Mouse (Mus musculus) urinary bladder, adult 18-20 months (tissue): ENCODE measurements at regions not wholly inside any gene's neighbourhood (a gene's known extent, or its start where the extent isn't known, plus 50 kb on each side); places are given as distances from the start of the nearest gene placed in this dataset.

Experiments
- DNase-seq, 2 experiments: peaks; one replicate each; pipeline ENCODE4 v3.0.0; 2022; ENCODE audit warnings: low spot score in 2 of 2, mixed read lengths in 2 of 2

DNA sequence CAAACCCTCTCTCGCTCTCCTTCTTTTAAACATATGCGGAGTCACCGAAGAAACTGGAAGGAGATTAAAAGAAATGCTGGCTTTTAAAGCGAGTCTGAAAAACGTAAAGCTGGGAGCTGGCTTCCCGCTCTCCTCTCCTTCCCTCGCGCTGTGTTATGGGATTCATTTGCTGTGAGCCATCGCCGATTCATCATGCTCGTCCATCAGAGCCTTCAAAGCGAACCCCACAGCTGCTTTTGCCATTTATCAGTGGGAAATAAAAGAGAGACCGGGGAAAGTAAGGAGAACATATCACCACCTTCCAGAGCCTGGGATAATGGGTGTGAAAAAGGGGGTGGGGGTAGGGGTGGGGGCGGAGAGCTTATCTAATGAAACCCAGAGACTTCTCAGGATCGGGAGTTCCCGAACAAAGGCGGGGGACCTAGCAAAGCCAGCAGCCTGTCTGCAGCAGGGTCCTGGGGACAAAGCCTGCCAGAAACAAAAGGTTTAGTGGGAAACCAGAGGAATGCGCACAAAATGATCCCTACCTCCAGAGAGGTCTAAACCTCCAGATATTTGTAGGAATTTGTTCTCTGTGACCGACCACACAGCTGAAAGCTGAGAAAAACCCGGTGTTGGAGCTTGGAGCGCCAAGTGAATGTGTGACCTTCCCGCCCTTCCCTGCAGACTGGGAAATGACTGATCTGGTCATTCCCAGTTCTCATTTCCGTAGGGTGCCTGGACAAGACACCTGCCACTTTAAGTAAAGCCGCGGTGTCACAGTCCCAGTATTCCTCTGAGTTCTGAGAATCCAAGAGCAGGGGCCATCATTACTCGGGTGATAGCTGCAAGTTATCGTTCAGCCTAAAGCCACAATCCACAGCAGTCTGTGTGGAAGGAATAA, 73.9 kb upstream of the Lrig1 start:
- no peak for DNase-seq

DNA sequence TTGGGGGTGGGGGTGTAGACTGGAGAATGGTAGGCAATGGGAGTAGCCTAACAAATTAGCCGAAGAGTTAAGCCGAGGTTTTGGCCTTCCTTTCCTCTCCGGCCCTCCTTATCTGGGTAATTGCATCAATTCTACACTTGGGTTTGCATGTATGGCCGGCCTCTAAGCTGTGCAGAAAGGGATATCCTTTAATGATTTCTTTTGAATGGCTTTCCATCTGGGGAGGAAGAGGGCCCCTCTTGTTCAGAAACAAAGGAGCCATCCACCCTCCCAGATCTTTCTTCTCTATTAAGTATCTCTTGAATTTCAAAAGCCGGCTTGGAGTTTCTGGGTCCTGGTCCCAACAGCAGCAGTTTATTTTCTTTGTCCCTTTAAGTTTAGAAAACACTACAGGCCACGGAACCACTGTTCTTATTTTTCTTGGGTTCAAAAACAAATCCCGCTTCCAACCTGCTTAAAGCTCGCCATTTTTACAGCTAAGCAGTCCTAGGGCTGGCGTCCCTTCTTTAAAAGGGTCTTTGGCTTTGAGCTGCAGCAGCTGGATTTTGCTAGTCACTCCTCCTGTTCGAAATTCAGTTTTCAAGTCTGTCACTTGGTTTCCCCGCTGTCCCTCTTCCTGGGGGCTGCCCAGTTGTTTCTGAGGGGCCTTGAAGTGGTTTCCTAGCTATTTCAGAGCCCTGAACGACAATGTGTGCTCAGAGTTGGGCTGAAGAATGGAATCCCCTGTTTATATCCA, 73.1 kb upstream of the Lrig1 start:
- DNase-seq = no peak

- no peak for DNase-seq
Measured at GRCm38 (mm10) chr6:94772391-94772790, 72.4 kb upstream of the Lrig1 start.

DNA sequence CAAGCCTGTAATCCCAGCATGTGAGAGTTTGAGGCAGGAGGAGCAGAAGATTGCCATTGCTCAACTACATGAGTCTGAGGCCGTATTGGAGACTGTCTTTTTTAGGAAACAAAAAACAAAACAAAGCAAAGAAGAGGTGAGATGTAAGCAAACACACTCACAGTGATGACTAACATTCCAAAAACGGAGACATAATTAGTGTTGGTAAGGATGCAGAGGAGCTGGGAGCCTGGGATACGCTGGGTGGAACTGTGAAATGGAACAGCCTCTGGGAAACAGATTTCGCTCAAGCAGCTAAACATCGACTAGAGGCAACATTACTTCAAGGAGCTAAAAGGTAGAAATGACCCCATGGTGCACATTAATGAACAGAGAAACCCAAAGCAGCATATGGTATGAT, 68.3 kb upstream of the Lrig1 start:
- no peak for DNase-seq

DNA sequence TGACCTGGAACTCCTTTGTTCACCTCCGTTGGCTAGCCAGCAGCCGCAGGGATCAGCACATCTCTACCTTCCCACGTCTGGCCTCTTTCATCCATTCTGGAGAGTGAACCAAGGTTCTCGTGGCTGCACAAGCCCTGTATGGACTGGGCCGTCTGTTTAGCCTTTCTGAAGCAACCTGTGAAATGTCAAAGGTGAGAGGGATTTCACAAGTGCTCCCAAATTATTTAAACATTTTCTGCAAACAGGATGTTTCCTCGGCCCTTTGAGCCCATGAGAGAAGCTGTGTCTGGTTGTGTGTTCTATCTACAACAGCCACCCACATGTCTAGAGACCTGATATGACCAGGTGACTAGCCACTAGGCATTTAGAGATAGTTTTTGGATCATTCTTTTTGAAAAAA, 65.8 kb upstream of the Lrig1 start:
- no peak for DNase-seq

DNA sequence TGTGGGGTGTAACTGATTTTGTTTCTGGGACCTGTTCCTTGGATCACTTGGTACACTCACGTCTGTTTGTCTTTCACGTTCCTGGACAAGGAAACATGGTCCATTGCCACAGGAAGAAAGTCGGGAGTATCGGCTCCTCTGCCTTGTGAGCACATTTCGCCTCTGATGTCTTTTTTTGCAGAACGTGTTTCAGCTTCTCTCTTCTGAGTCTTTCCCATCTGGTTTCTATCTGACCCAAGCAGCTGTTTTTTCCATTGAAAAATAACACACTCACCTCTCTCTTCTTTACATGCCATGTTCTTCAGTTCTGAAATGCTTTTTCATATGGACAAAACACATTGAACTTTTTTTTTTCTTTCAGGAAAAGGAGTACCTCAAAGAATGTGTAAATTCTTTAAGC, 61.4 kb upstream of the Lrig1 start:
- DNase-seq = no peak

GRCm38 (mm10) chr6:94760629-94761111, 60.7 kb upstream of the Lrig1 start:
- no peak for DNase-seq

DNA sequence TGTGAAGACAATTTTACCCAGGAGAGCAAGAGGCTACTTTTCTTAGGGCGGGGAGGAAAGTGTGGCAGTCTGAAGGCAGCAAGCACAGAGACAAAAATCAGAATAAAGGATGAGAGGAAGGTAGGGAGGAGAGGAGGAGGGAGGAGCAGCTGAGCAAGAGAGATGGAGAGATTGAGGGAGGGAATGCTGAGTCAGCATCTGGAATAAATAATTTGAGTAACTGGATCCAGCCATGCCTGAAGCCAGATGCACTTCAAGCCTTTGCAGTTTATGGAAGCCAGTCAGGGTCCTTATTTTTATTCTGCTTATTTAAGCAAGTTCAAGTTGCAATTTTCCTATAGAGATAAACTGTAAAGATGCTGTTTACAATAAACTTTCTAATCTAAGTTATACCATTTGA, 59.7 kb upstream of the Lrig1 start:
- no peak for DNase-seq

GRCm38 (mm10) chr6:94756006-94756405, 56.0 kb upstream of the Lrig1 start:
- DNase-seq = no peak

DNA sequence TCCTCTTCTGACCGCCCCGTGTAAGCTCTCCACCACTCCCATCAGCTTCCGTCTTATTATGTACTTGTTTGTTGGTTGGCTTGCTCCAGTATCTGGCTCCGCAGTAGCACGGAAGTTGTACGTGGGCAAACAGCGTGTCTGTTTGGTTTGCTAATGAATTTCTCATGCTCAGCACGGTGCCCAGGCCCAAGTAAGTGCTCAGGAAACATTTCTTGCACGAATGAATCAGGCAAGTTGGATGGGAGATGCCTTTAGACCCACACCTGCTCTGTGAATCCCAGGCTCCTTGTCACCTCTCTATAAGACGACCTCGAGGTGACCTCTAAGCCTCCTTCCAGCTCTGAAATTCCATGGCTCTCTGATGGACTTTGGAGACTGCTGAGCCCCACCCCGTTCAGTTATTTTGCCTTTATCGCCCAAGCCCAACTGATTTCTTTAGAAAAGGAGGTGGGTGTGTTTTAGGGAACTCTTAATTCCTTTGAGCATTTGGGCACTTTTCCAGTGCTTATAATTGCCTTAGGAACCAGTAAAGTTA, 55.4 kb upstream of the Lrig1 start:
- no peak for DNase-seq

- no peak for DNase-seq
Measured at GRCm38 (mm10) chr6:94754522-94754921, 54.6 kb upstream of the Lrig1 start.

GRCm38 (mm10) chr6:94751101-94751440, 51.1 kb upstream of the Lrig1 start:
- DNase-seq = no peak

GRCm38 (mm10) chr6:94750228-94751100, 50.5 kb upstream of the Lrig1 start:
- DNase-seq = no peak
